In the genomic region with DNA sequence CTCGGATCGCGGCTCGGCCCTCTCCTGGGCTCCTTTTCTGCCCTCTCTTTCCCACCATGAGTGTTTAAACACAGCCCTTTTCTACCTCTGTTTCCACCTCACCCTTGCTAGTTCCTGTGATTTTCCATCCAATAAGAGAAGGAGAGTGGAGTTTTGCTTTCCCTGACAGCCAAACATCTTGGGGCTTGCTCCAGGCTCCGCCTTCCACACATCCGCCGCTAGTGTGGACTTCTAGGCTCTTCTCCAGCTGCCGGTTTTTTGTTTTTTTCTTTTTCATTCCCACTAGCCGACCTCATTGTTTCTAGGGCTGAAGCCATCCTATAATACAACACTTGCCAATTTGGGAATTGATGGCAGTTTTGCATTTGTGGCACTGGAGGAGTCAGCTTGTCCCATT, we compare ENCODE assay signal across 7 mouse cellular contexts. TPM values are rescaled to one million over a fixed set of nuclear protein-coding genes. Genes with fewer than 3 reads are reported as not detected.
DNase-seq lines count a peak whose midpoint lies in the region; ATAC-seq lines count a peak whose summit lies in the region.

No protein-coding gene starts in this region.

- 2% methylated on average over 9 of the region's 9 CpGs for WGBS in intestine, embryonic 15.5 days

- H3K4me2 ChIP-seq in intestine, embryonic 15.5 days (replicated peaks): peak overlapping the region; percentile 57

- peak overlapping the region; percentile 16; the same call in 1 of the 2 replicates for H3K4me3 ChIP-seq in intestine, embryonic 15.5 days (replicated peaks)

- no peaks in the 10 kb centered on the region for H3K9me3 ChIP-seq in intestine, embryonic 15.5 days

- intact Hi-C loops in gastrocnemius, postnatal 36 days (cut with DNase I): no loop called here
- intact Hi-C loops in left cerebral cortex, postnatal 25 days (cut with DNase I): loop anchor here (2.0 to 5.0 kb wide), 2 partner anchors 71 to 126 kb away; no protein-coding TSS in a partner anchor

- no peaks in the 10 kb centered on the region for H3K36me3 ChIP-seq in intestine, embryonic 15.5 days

- H3K27me3 ChIP-seq in intestine, embryonic 15.5 days (replicated peaks): no peaks in the 10 kb centered on the region

- peak; percentile 64 for ATAC-seq in intestine, embryonic 15.5 days
- ATAC-seq in megakaryocyte-erythroid progenitor cell, adult 5-6 weeks (replicated peaks; ENCODE audit: low FRiP score, low TSS enrichment, poor library complexity, severe bottlenecking): peak; percentile 64

- H3K27ac ChIP-seq in intestine, embryonic 15.5 days: peak overlapping the region; percentile 91

- peaks cover 29% of the 10 kb centered on the region for H3K4me1 ChIP-seq in intestine, embryonic 15.5 days (replicated peaks)

- DNase-seq in adrenal gland, postnatal 14 days: peak; percentile 84
- DNase-seq in embryo, embryonic 9.5 days (ENCODE audit: extremely low spot score): peak; percentile 75
- peak; percentile 49 to 69 for DNase-seq in gastrocnemius, postnatal 36 days
- peak; percentile 70 to 89 for DNase-seq in left cerebral cortex, postnatal 25 days (ENCODE audit: low spot score in 2 of 2)
- peak; percentile 44 to 65 for DNase-seq in right cerebral cortex, postnatal 36 days (ENCODE audit: low spot score in 2 of 2)

- H3K9ac ChIP-seq in intestine, embryonic 15.5 days: no peak overlapping the region; the same call in 1 of the 2 replicates

RNA-seq across cellular contexts. Expression of a gene that starts 2.8 kb away (rescaled TPM):
- 22.2 and 22.6 TPM in 2 replicates for total RNA-seq in adrenal gland, postnatal 14 days (2021)
- 1 to 10 TPM; 5.2 to 6.9 TPM for total RNA-seq in gastrocnemius, postnatal 36 days (2021)
- polyA plus RNA-seq in intestine, embryonic 15.5 days (2015; fragmentation: Nextera tagmentation; extraction: Ambion mirVana): 31.5 and 31.7 TPM in 2 replicates
- 10 to 100 TPM; 18.8 to 21.0 TPM for total RNA-seq in left cerebral cortex, postnatal 25 days (2021)
- 22.0 and 23.2 TPM in 2 replicates for total RNA-seq in megakaryocyte-erythroid progenitor cell, adult 5-6 weeks (2014; fragmentation: Nextera tagmentation)
- total RNA-seq in megakaryocyte-erythroid progenitor cell, adult 5-6 weeks (2017): 37.6 and 45.7 TPM in 2 replicates

RNA-seq across cellular contexts. Expression of a gene that starts 34.4 kb away (rescaled TPM):
- total RNA-seq in adrenal gland, postnatal 14 days (2021): 803 and 817 TPM in 2 replicates
- total RNA-seq in gastrocnemius, postnatal 36 days (2021): 100 to 1,000 TPM; 303 to 358 TPM
- polyA plus RNA-seq in intestine, embryonic 15.5 days (2015; fragmentation: Nextera tagmentation; extraction: Ambion mirVana): 1,771 and 1,977 TPM in 2 replicates
- total RNA-seq in left cerebral cortex, postnatal 25 days (2021): 100 to 1,000 TPM; 301 to 318 TPM
- 737 and 1,041 TPM in 2 replicates for total RNA-seq in megakaryocyte-erythroid progenitor cell, adult 5-6 weeks (2014; fragmentation: Nextera tagmentation)
- total RNA-seq in megakaryocyte-erythroid progenitor cell, adult 5-6 weeks (2017): 1,518 and 1,745 TPM in 2 replicates

RNA-seq across cellular contexts. Expression of a gene that starts 44.8 kb away (rescaled TPM):
- total RNA-seq in adrenal gland, postnatal 14 days (2021): 0.30 TPM in 1 of 2 replicates, not detected in the other
- not detected for total RNA-seq in gastrocnemius, postnatal 36 days (2021)
- polyA plus RNA-seq in intestine, embryonic 15.5 days (2015; fragmentation: Nextera tagmentation; extraction: Ambion mirVana): 0.05 and 0.09 TPM in 2 replicates
- 1 to 10 TPM in 1 of 2 experiments, under 1 TPM in 1; 0.37 to 2.0 TPM for total RNA-seq in left cerebral cortex, postnatal 25 days (2021)
- not detected in 2 replicates for total RNA-seq in megakaryocyte-erythroid progenitor cell, adult 5-6 weeks (2014; fragmentation: Nextera tagmentation)
- total RNA-seq in megakaryocyte-erythroid progenitor cell, adult 5-6 weeks (2017): not detected in 2 replicates

RNA-seq across cellular contexts. Expression of a gene that starts 56.0 kb away (rescaled TPM):
- 29.9 and 38.0 TPM in 2 replicates for total RNA-seq in adrenal gland, postnatal 14 days (2021)
- total RNA-seq in gastrocnemius, postnatal 36 days (2021): 10 to 100 TPM; 10.9 to 12.7 TPM
- 71.4 and 82.4 TPM in 2 replicates for polyA plus RNA-seq in intestine, embryonic 15.5 days (2015; fragmentation: Nextera tagmentation; extraction: Ambion mirVana)
- total RNA-seq in left cerebral cortex, postnatal 25 days (2021): 10 to 100 TPM; 29.8 to 30.2 TPM
- total RNA-seq in megakaryocyte-erythroid progenitor cell, adult 5-6 weeks (2014; fragmentation: Nextera tagmentation): 57.0 and 70.4 TPM in 2 replicates
- 21.1 and 34.2 TPM in 2 replicates for total RNA-seq in megakaryocyte-erythroid progenitor cell, adult 5-6 weeks (2017)

Comparison
In these comparisons a context has a peak if more than half of its experiments do, and no peak if none do; other contexts are left out.
1. Peak in every context shown above with its lines: DNase-seq, ATAC-seq, H3K4me3 ChIP-seq and H3K27ac ChIP-seq.